7 mouse cellular contexts compared by ENCODE assay signal in the genomic region with DNA sequence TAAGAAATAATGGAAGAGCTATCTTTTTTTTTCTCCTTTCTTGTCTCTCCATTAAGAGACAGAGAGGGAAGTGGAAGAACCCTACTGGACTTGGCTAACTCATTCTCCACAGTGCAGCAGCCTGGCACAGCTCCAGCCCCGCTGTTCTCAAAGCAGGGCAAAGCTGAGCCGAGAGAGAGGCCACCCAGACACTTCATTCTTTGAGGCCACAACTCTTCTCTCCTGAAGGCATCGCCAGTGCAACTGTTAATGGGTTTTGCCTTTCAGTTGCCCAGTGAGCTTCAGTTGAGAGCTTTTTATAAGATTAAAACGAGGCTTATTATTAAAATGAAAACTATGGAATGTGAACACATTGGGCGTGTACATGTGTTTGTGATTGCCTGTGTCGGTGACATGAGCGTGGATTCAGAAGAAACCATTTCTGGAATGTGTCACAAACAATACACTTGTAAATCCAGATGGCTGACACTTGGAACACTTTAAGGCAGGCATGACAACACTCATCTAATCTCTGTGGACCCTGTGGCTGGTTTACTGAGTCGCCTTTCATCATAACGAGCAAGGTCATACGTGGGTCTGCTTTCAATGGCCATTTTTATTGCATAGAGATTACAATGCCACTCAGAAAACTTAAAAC.
A peak's percentile ranks its signal among the peaks of the same experiment; 100 is the strongest.
DNase-seq lines count a peak whose midpoint lies in the region; ATAC-seq and TF ChIP-seq lines count a peak whose summit lies in the region.

No protein-coding gene starts in this region.

- no peak overlapping the region for H3K9ac ChIP-seq in liver, embryonic 11.5 days (ENCODE audit: low read depth, low read length)
- no peak overlapping the region for H3K9ac ChIP-seq in forebrain, postnatal 0 days
- no peak overlapping the region for H3K9ac ChIP-seq in neural tube, embryonic 15.5 days (replicated peaks)

- ATAC-seq in liver, embryonic 11.5 days (replicated peaks; ENCODE audit: low FRiP score) = no peak
- peak; percentile 70; the same call in 1 of the 2 replicates for ATAC-seq in forebrain, postnatal 0 days
- peak; percentile 53; the same call in 1 of the 2 replicates for ATAC-seq in neural tube, embryonic 15.5 days (ENCODE audit: low FRiP score)

- no peak overlapping the region for H3K4me2 ChIP-seq in liver, embryonic 11.5 days
- no peak overlapping the region for H3K4me2 ChIP-seq in forebrain, postnatal 0 days (ENCODE audit: low read depth)
- H3K4me2 ChIP-seq in neural tube, embryonic 15.5 days = no peak overlapping the region

- WGBS in liver, embryonic 11.5 days = 74% methylated on average over 10 of the region's 10 CpGs
- 5% methylated on average over 10 of the region's 10 CpGs for WGBS in forebrain, postnatal 0 days
- WGBS in neural tube, embryonic 15.5 days = 36% methylated on average over 10 of the region's 10 CpGs

- no peak for TF ChIP-seq CTCF in forebrain, postnatal 0 days (IDR thresholded peaks at IDR 0.05; ENCODE audit: low read depth)

- H3K9me3 ChIP-seq in liver, embryonic 11.5 days (ENCODE audit: control insufficient read depth, low read length) = no peaks in the 10 kb centered on the region
- no peaks in the 10 kb centered on the region for H3K9me3 ChIP-seq in forebrain, postnatal 0 days (ENCODE audit: low read length)
- no peaks in the 10 kb centered on the region for H3K9me3 ChIP-seq in neural tube, embryonic 15.5 days (replicated peaks)

- DNase-seq in liver = peak; percentile 22
- DNase-seq in liver, embryonic 11.5 days (ENCODE audit: low spot score) = no peak
- peak; percentile 72 for DNase-seq in cerebellum, adult 11-12 months
- DNase-seq in forebrain, postnatal 0 days = peak; percentile 62
- peak; percentile 68 for DNase-seq in kidney, postnatal 14 days
- DNase-seq in urinary bladder, postnatal 25 days (ENCODE audit: low spot score) = no peak

- H3K27me3 ChIP-seq in liver, embryonic 11.5 days (replicated peaks; ENCODE audit: control insufficient read depth, insufficient read depth, low read length) = no peaks in the 10 kb centered on the region
- H3K27me3 ChIP-seq in forebrain, postnatal 0 days (ENCODE audit: insufficient read depth, low read length) = no peaks in the 10 kb centered on the region
- H3K27me3 ChIP-seq in neural tube, embryonic 15.5 days (replicated peaks) = no peaks in the 10 kb centered on the region

- no peak overlapping the region for H3K4me3 ChIP-seq in liver, embryonic 11.5 days (ENCODE audit: low read depth, low read length)
- H3K4me3 ChIP-seq in forebrain, postnatal 0 days (ENCODE audit: low read depth, low read length) = no peak overlapping the region
- no peak overlapping the region for H3K4me3 ChIP-seq in neural tube, embryonic 15.5 days (replicated peaks)

- H3K36me3 ChIP-seq in liver, embryonic 11.5 days (ENCODE audit: control insufficient read depth, insufficient read depth, low read length) = no peaks in the 10 kb centered on the region
- H3K36me3 ChIP-seq in forebrain, postnatal 0 days (ENCODE audit: insufficient read depth) = no peaks in the 10 kb centered on the region
- H3K36me3 ChIP-seq in neural tube, embryonic 15.5 days = no peaks in the 10 kb centered on the region

- no peak overlapping the region for H3K27ac ChIP-seq in liver, embryonic 11.5 days (ENCODE audit: low read depth, low read length)
- H3K27ac ChIP-seq in forebrain, postnatal 0 days (ENCODE audit: low read depth, low read length) = 0 out of 2 replicates have a peak overlapping the region, but pooled peaks have one; percentile 11
- H3K27ac ChIP-seq in neural tube, embryonic 15.5 days (replicated peaks) = no peak overlapping the region

- no peaks in the 10 kb centered on the region for H3K4me1 ChIP-seq in liver, embryonic 11.5 days (replicated peaks; ENCODE audit: control insufficient read depth, insufficient read depth, low read length)
- H3K4me1 ChIP-seq in forebrain, postnatal 0 days (ENCODE audit: insufficient read depth) = peaks cover 10% of the 10 kb centered on the region; the same call in 1 of the 2 replicates
- H3K4me1 ChIP-seq in neural tube, embryonic 15.5 days = peaks cover 12% of the 10 kb centered on the region; the same call in 1 of the 2 replicates

Comparison
In these comparisons a context has a peak if more than half of its experiments do, and no peak if none do; other contexts are left out.
1. DNase-seq: peak in liver (single experiment), cerebellum, adult 11-12 months (single experiment), forebrain, postnatal 0 days (single experiment) and kidney, postnatal 14 days (single experiment); none in liver, embryonic 11.5 days (single experiment) and urinary bladder, postnatal 25 days (single experiment).